Mouse (Mus musculus) c-Kit-positive CD71-positive TER-119-positive erythroid progenitor cells, embryonic 14.5 days (primary cell): ENCODE results near the gene Otop2.
A peak's percentile ranks its signal among the peaks of the same experiment; 100 is the strongest.

ENCODE experiments used
- DNase-seq: peaks from one replicate; pipeline ENCODE4 v3.0.0-alpha.2; 2013; ENCODE audit warnings: low spot score

Otop2 gene

DNA sequence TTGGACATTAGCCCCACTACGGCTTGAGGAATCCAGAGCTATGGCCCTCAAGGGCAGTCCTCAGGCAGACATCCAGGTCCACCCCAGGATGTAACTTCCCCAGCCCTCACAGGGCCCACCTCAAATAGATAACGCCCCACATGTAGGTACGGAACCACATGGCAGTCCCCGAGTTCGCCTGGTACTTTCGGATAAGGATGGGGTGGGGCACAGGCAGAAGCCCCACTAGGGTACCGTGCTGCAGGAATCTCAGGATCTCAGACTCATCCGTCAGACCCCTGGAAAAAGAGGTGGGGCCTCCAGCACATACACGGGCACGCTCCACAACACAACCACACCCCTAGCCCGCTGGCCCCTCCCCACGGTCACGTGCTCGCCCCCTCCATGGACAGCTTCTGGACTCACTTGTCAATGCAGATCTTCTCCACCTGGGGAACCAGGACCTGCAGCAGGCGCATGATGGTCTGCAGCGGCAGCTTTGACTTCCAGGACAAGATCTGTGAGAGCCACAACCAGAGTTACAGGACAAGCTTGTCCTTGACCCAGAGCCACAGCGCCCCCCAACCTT lies 41.8 kb downstream of the Otop2 start:
- DNase-seq: peak; percentile 13

DNA sequence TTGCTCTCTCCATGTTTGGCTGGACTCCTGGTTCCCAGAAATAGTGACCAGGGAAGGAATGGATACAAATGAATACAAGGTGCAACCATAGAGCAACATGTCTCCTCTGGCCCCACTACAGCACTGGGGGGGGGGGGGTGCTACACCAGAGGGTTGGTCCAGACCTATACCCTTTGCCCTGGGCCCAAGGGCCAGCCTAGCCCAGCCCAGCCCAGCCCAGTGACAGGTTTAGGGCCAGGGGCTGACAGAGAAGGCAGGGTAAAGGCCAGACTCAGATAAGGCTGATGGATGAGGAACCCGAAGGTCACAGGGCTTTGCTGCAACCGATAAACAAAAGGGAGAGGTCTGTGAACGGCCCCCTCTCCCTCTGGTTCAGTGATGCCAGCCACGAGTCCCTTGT lies 43.0 kb downstream of the Otop2 start:
- no peak for DNase-seq

DNA sequence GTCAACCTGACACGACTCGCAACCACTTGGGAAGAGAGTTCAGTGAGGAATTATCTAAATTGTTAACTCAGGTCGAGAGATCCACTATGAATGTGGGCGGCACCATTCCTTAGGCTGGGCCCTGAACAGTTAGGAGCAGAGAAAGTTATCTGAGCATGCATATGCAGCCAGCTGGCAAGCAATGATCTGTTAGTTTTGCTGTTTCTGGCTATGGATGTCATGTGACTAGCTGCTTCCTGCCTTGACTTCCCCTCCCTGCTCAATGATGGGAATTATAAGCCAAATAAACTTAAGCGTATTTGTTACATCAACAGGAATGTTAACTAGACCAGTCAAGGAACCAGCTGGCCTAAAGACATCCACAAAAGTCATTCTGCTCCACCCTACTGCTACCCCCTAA lies 46.4 kb downstream of the Otop2 start:
- DNase-seq: no peak

DNA sequence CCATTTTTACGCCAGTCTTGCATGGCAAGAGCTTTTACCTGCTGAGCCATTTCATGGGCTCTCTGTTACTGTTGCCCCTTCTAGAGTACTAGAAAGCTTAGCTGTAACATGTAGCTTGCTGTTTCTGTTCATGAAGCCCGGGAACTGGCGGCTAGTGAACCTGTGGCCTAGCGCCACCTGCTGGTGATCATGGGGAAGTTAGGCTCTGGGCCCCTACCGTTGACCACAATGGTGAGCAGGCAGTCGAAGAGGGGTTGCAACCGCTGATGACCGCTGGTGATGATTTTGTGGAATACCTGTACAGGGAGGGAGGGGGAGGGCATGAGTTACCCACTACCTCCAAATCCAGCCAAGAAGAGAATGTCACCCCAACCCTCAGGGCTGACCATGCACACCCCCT lies 47.2 kb downstream of the Otop2 start:
- DNase-seq: peak; percentile 68

DNA sequence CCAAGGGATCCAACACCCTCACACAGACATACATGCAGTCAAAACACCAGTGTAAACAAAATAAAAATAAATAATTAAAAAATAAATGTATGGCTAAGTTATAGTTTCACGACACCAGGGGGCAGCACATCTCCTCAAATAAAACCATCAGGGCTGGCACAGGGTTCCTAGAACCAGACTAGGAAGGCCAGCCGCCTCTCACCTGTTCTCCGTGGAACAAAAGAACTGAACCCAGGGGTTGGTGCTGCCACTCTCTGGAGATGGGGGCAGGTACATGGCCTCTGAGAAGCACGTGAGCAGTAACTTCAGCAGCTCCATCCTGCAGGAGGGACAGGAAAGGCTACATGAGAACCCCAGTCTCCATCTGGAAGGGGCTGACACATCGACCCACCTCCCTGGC lies 51.5 kb downstream of the Otop2 start:
- peak; percentile 55 for DNase-seq

DNA sequence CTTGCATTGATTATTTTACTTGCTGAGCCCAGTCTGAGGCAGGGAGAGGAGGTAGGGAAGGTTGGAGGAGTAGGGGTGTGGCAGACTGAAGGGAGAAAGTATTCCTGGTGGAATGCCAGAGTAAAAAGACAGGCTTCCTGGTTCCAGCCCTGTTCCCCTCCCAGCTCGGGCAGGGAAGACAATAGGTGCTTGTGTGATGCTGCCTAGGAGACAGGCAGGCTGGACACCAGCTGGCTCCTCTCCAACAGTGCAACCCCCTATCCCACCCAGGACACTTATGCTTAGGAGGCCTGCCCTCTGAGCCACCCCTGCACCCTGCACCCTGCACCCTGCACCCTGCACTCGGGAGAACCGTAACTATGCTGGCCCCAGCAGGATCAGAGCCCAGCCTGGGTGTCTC lies 52.3 kb downstream of the Otop2 start:
- DNase-seq: no peak

DNA sequence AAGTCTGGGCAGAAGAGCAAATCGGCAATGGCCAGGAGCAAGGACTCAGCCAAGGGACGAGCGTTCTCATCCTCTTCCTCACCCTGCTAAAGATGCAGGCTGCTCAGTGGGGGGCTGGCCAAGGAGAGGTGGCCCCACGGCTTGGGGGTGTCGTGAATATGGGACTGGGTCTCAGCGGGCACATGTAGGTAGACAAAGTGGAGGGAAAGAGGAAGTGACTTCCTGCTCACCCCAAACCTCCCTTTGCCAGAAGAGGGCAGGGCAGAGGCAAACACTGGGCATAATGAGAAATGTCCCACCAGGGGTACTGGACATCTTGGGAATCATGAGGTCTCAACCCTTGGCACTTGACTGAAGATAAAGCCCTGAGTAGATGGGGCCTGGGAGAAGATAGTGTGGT lies 52.8 kb downstream of the Otop2 start:
- DNase-seq: no peak

DNA sequence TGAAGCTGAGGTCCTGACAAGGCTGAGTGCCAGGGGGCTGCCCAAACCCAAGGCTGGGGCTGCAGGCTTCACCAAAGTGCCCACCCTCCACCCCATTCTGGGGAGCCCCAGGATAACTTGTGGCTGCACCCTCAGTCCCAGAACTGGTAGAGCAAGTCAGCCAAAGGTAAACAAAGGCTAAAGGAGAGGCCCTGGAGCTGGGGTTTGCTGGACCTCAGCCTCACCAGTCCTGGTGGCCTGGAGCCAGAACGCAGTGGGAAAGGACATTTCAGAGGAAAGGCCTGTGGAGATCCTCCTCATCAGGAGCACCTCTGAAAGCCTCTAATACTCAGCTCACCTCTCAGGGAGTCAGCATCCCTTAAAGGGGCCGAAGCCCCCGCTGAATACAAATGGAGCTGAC lies 57.2 kb downstream of the Otop2 start:
- no peak for DNase-seq

DNA sequence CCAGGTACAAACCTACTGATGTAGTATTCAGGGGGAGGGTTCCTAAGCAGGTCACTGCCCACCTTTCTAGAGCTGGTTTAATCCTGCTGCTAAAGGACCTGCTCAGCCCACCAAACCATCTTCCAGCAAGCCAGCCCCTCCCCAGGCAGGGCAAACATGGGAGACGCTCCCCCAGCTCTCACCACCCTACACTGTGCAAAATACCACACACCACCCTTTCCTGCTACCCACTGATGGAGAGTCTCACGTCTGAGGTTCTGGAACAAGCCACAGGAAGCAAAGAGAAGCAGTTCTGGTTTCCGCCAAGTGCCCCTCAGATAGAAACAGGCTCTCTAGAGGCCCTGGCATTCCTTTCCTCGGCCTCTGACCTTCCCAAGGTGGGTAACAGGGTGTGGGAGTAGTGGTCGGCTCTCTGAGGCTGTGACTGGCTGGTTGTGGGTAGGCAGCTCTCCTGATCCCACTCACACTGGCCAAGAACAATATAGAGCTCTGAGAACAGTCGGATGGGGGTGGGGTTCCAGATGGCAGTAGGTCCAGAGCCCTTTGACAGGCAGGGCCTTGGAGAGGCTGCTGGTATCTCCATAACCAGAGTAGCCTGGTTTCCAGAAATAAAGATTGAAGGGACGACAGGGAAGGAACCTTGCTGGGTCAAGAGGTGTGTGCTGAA lies 59.2 kb downstream of the Otop2 start:
- DNase-seq: no peak

DNA sequence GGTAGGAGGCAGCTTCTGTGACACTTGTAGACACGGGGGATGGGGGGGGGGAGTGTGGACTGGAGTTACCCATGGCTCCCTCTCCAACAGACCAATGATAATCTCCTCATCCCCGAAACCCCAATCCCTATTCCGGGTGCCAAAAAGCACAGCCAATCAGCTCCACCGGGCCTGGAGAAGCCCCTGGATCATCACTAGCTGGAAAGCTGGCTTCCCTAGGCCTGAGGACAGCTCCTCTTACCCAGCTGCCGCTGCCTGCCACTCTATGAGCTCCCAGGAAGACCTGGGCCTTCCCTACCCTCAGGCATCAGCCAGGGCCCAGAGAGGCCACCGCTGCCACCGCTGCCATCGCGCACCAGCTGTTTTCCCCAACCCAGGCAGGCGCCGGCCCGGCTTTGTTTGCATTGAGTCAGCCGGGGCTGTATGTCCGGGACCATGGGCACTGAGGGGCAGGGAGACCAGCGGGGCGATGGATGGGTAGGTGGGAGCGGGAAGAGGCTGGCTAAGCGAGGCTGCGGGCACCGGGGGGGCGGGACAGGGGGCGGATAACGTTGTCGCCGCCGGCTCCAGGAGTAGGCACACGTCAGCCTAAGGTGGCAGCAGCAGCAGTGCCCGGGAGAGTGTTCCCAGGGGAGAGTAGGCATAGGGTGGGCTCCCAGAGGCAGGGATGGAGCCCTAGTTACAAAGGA lies 59.9 kb downstream of the Otop2 start:
- DNase-seq: no peak

DNA sequence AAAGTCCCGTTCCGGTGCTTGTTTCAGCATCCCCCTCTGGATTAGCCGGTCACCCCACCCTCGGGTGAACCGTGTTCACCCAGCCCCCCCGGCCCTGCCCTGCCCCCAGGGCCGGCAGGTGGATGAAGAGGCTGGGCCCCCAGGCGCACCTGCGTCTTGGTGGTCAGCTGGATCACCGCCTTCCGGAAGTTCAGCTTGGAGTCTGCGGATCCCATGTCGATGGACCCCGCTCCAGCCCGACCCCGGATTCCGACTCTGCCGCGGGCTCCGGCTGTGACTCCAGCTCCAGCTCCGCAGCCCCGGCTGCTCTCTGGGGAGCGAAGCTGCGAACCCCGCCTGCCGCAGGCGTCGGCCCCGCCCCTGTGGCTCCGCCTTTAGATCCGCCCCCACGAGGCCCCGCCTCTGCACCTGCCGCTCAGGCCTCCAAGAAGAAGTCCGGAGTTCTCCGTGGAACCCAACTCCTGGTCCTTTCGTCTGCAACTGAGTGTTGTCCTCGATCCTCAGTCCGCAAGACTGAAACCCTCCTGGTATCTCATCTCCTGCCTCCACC lies 60.5 kb downstream of the Otop2 start, which contains the start of gene Hid1:
TSS of gene Hid1 (minus strand) at position 362 of the 550 bp plus-strand sequence.
- peak; percentile 53 for DNase-seq

DNA sequence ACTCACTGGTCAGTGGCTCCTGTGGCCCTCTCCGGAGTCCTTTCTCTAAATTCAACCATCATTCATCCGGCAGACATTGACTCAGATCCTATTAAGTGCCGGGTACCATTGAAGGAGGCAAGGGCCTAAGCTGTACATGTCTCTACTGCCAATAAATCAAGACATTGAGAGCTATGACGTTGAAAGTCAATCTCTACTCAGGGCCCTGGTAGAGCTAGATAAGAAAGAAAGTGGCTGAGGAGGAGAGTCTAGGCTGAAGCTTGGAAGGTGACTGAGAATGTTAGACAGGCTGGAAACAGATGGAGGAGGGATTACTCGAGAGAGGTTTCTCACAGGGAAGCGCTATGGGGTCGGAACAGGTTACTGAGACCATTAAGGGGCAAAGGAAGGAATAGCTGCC lies 63.4 kb downstream of the Otop2 start:
- DNase-seq: no peak

DNA sequence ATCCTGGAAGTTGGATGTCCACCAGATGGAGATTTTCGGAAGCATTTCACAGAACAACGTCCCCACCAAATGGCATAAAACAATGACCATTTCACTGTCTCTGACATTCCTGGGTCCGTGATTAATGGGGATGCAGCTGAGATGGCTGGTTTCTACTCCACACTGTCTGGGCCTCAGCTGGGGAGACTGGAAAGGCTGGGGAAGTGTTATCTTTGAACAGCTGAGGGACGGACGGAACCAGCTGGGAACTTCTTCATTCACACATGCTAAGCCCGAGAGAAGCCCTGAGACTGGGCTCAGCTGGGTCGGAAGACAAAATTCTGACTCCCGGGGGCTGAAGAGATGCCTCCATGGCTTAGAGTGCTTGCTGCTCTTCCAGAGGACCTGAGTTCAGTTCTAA lies 64.4 kb downstream of the Otop2 start:
- no peak for DNase-seq

DNA sequence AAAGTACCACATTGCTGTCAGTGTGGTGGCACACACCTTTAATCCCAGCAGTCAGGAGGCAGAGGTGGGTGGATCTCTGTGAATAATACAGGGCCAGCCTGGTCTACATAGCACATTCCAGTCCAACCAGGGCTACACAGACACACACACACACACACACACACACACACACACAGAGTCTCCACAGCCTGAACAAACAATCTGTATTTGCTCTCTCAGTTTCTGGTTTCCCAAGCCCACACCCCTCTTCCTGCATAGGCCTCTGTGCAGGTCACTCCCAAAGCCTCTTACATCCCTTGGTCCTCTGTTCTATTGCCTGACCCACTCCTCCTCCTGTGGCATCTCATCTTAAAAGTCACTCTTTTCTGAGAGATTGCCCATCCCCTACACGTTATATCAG lies 65.1 kb downstream of the Otop2 start:
- no peak for DNase-seq

DNA sequence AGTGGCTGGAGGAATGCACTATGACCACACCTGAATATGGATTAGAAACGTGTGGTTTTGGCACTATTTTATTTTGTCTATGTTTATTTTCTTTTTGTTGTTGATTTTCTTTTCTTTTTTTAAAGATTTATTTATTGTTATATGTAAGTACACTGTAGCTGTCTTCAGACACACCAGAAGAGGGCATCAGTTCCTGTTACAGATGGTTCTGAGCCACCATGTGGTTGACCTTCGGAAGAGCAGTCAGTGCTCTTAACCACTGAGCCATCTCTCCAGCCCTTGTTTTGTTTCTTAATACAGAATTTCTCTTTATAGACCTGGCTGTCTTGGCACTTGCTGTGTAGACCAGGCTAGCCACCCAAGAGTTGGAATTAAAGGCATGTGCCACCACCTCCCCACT lies 65.8 kb downstream of the Otop2 start:
- no peak for DNase-seq

DNA sequence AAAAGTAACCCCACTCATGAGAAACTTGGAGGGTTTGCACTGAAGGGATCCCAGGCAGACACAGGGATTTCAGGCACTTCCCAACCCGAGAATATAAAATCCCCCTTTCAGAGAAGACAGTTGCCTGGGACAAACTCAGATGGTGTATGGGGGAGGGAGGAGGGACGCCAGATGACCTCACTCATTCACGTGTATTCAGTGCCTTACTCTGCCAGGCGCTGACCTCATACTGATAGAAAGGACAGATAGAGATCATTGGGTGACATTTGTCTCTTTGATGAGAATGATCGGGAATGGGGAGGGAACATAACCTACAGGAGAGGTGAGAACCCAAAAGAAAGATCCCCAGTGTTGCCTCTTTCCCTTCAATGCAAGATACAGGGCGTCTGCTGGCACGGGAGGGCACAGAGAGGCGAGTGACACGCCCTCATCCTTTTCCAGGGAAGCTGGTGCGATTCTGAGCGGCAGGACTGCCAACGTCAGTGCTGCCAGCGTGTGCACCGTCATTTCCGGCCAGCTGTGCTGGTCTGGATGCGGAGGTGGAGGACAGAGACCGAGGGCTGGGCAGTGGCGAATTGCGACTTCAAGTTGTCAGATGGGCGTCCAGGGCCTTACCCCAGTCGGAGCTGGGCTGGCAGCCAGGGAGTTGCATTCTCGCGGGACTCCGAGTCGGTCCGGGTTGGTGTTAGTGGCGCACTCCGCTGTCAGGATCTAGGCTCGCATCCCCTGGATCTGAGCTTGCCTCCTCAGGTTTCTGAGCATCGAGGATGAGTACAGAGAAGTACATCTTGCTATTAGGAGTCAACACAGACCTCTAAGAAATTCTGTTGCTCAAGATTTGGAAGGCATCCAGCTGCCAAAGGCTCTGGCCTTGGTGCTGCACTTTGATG lies 67.1 kb downstream of the Otop2 start:
- no peak for DNase-seq

DNA sequence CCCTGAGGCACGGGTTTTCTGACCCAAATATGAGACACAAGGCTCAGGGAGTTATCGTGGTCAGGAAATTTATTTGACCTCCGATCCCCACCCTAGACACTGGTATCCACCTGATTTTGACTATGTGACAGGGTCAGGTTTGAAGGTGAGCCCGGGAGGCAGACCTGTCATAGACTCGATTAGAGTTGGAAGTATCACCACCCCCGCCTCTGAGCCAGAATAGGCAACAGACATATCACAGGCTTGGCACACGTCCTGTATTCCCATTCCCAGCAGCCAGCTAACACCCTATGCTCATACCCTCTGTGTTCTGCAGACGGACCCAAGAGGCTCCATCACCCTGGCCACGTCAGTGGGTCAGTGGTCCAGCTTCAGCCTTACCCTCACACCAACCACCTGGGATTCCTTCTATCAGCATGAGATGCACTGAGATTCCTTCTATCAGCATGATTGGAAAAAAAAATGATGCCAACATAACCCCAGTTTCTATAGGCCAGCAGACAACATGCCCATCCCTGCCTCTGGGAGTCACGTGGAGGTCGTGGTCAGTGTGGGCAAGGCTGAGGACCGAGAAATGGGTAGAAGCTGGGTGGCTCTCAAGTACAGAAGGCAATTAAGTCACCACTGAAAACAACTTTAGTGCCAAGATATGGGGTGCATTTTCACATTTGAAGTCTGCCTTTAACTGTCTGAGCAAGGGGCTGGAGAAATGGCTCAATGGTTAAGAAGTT lies 67.9 kb downstream of the Otop2 start:
- no peak for DNase-seq

DNA sequence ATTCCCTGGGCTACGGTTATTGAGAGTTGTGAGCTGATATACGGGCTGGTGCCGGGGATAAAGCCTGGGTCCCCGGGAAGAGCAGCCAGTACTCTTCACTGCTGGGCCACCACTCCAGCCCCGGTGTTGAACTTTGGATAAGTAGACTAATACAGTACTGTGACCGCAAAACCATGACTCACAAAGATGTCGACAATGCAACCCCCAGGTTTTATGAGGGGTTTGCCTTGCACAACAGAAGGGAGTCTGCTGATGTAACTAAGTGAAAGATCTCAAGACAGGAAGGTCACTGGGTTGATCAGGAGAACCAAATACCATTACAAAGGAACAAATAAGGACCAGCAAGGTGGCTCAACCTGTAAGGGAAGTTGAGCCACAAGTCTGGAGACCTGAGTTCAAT lies 69.8 kb downstream of the Otop2 start:
- DNase-seq: no peak

DNA sequence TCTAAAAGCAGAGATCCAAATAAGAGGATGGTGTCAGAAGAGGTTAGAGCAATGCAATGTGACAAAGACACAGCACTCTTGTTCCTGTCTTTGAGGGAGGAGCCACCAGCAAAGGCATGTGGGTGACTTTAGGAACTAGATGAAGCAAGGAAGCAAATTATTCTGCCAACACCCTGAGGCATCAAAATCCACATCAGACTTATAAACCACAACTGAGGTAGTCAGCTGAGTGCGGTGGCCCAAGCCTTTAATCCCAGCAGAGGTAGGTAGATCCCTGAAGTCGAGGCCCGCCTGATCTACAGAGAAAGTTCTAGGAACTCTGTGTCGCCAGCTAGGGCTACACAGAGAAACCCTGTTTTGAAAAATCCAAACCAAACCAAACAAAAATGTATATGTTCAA lies 70.3 kb downstream of the Otop2 start:
- no peak for DNase-seq

DNA sequence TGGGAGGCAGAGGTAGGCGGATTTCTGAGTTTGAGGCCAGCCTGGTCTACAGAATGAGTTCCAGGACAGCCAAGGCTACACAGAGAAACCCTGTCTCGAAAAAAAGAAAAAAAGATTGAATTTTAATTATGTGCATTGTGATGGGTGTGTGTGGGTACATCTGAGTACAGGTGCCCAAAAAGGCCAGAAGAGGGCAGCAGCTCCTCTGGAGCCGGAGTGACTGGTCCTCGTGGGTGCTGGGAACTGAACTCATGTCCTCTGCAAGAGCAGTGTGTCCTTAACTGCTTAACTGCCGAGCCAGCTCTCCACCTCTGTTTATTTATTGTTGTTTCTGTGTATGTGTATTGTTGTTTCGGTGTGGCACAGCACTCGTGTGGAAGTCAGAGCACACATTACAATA lies 70.9 kb downstream of the Otop2 start:
- DNase-seq: no peak

DNA sequence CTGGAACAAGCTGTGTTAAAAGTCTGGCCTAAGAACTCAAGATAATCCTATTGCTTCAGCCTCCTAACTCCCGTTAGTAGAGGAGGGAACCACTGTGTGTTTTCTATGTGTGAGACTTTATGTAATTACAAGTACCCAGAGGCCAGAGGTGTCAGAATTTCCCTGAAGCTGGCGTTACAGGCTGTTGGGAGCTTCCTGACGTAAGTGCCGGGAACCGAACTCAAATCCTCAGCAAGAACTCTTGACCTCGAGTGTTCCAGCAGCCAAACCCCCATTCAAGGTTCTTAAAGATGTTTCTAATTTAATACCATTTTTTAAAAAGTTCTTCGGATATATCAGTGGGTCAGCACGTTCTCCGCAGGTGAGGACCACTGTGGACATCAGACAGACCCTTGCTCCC lies 74.3 kb downstream of the Otop2 start:
- no peak for DNase-seq
